Mouse (Mus musculus) central nervous system, embryonic 11.5 days (tissue): Measurements from ENCODE around the gene Gm5930. TPM values are rescaled to one million over a fixed set of nuclear protein-coding genes. Genes with fewer than 3 reads are reported as not detected.

Experiments used
- polyA plus RNA-seq: library from polyadenylated mRNA; depleted of rRNA; stranded (reverse); fragments of >200 nt; gene quantifications from 2 replicates; pipeline ENCODE4 v1.2.3, GENCODE M21; 2012; rRNA removed

Gene Gm5930
- polyA plus RNA-seq: 0.06 TPM in 1 of 2 replicates, not detected in the other

GRCm38 (mm10) chr14:44338484-44338883, at the start of gene Gm5930:
TSS of gene Gm5930 (minus strand) at chr14:44338584.

GRCm38 (mm10) chr14:44365057-44365456, 26.7 kb upstream of the Gm5930 start, which contains the start of gene Gm8229:
TSS of gene Gm8229 (plus strand) at chr14:44365357.

GRCm38 (mm10) chr14:44285280-44285679, 53.1 kb downstream of the Gm5930 start, which contains the start of gene Gm8220:
TSS of gene Gm8220 (plus strand) at chr14:44285580.

Other genes with a start within 250 kb of the Gm5930 start
- 1.8 and 2.3 TPM in 2 replicates for gene Ear2, start 235.9 kb downstream of the Gm5930 start, polyA plus RNA-seq
- not detected in 2 replicates for gene Gm3327, start 214.7 kb downstream of the Gm5930 start, polyA plus RNA-seq
- not detected in 2 replicates for gene Gm8212, start 140.9 kb downstream of the Gm5930 start, polyA plus RNA-seq
- gene 4930503E14Rik, start 125.3 kb downstream of the Gm5930 start, polyA plus RNA-seq: not detected in 2 replicates
- gene Gm8220, start 53.0 kb downstream of the Gm5930 start, polyA plus RNA-seq: not detected in 2 replicates
- not detected in 2 replicates for gene Gm8229, start 26.8 kb upstream of the Gm5930 start, polyA plus RNA-seq
- not detected in 2 replicates for gene Gm3371, start 72.1 kb upstream of the Gm5930 start, polyA plus RNA-seq
- gene Gm8232, start 95.1 kb upstream of the Gm5930 start, polyA plus RNA-seq: not detected in 2 replicates
- not detected in 2 replicates for gene BC061237, start 153.9 kb upstream of the Gm5930 start, polyA plus RNA-seq
- not detected in 2 replicates for gene Gm17093, start 179.7 kb upstream of the Gm5930 start, polyA plus RNA-seq
- gene Gm8247, start 244.6 kb upstream of the Gm5930 start, polyA plus RNA-seq: 0.16 TPM in 1 of 2 replicates, not detected in the other